Mouse (Mus musculus): ENCODE measurements around the gene Pamr1.

The Pamr1 gene

DNA sequence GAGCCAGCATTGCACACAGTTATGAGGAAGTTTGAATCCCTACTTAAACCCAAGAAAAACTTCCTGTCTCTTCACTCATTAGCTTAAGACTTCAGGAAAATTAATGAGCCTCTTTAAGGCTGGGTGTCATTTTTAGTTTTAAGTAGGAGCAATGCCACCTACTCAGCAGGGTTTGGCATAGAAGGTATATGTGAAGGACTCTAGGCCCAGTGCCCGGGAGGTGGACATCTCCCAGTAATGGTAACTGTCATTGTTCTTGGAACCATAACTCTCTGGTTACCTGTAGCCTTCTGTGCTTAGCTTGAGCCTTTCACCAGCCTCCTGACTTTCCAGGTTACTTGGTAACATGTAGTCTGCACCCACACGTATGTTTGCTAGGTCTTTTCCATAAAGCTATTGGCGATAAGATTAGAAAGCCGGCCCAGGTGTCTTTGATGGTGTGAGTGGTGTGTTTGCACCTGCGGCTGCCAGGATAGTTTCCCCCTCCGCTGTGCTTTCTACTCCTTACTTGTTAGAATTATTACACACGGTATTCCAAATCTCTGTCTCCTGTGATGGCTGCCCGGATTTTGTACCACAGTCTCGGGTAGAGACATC, 127.0 kb downstream of the Pamr1 start:
- TF ChIP-seq CTCF (conservative IDR thresholded peaks at IDR 0.05; ENCODE audit: low read length) (no peak), POU5F1 (IDR thresholded peaks at IDR 0.05; ENCODE audit: borderline replicate concordance, low read length) (no peak), NANOG (IDR thresholded peaks at IDR 0.05; ENCODE audit: borderline replicate concordance, low read length) (no peak)
- Histone ChIP-seq H3K9me3 (ENCODE audit: low read length) (no peaks in the 10 kb centered on the region), H3K36me3 (ENCODE audit: insufficient read depth, low read length) (no peaks in the 10 kb centered on the region), H3K4me1 (replicated peaks; ENCODE audit: low read depth, low read length) (no peaks in the 10 kb centered on the region), H3K27me3 (ENCODE audit: insufficient read depth, low read length) (no peaks in the 10 kb centered on the region), H3K4me3 (replicated peaks; ENCODE audit: low read length) (no peak overlapping the region)

DNA sequence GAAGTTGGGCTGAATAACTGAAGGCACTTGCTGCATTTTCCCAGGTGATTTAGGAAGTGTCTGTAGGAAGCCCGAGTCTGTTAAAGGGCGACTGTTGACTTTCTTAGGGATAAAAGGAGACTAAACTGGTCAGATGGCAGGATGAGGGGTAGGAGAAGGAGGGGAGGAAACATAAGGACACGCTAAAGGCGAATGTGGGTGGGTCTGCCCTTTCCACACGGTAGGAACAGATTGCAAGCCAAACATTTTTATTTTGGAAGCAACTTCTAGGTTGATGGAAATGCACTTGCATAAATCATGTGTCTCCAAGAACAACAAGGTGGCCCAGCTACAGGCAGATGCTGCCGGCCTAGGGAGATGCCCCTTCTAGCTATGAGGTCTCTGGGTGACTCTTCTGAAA, 127.6 kb downstream of the Pamr1 start:
- Histone ChIP-seq H3K27me3 (ENCODE audit: insufficient read depth, low read length) (no peaks in the 10 kb centered on the region), H3K9me3 (ENCODE audit: low read length) (no peaks in the 10 kb centered on the region), H3K4me1 (replicated peaks; ENCODE audit: low read depth, low read length) (no peaks in the 10 kb centered on the region), H3K36me3 (ENCODE audit: insufficient read depth, low read length) (no peaks in the 10 kb centered on the region), H3K4me3 (replicated peaks; ENCODE audit: low read length) (no peak overlapping the region)
- TF ChIP-seq POU5F1 (IDR thresholded peaks at IDR 0.05; ENCODE audit: borderline replicate concordance, low read length): no peak
- no peak for TF ChIP-seq NANOG (IDR thresholded peaks at IDR 0.05; ENCODE audit: borderline replicate concordance, low read length)
- no peak for TF ChIP-seq CTCF (conservative IDR thresholded peaks at IDR 0.05; ENCODE audit: low read length)

DNA sequence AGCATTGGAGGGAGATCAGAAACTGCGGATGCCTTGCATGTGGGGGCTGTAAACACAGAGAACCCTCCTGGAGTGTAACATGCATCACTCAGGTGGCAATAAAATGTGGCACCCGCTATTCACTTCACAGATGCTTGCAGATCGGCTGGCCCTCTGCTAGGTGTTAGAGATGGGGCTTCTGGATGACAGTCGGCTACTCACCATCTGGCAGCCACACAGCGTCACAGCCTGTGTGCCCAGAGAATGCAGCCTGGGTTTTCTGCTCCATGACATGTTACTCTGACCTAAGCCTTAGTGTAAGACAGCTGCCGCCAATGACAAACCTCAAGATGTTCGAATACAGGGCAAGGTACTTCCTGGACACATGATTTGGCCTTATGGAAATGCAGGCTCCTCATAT, 131.5 kb downstream of the Pamr1 start:
- H3K36me3 ChIP-seq (ENCODE audit: insufficient read depth, low read length): no peaks in the 10 kb centered on the region
- no peaks in the 10 kb centered on the region for H3K9me3 ChIP-seq (ENCODE audit: low read length)
- TF ChIP-seq POU5F1 (IDR thresholded peaks at IDR 0.05; ENCODE audit: borderline replicate concordance, low read length) (no peak), CTCF (conservative IDR thresholded peaks at IDR 0.05; ENCODE audit: low read length) (no peak), NANOG (IDR thresholded peaks at IDR 0.05; ENCODE audit: borderline replicate concordance, low read length) (no peak)
- no peak overlapping the region for H3K4me3 ChIP-seq (replicated peaks; ENCODE audit: low read length)
- H3K4me1 ChIP-seq (replicated peaks; ENCODE audit: low read depth, low read length): no peaks in the 10 kb centered on the region
- no peaks in the 10 kb centered on the region for H3K27me3 ChIP-seq (ENCODE audit: insufficient read depth, low read length)

DNA sequence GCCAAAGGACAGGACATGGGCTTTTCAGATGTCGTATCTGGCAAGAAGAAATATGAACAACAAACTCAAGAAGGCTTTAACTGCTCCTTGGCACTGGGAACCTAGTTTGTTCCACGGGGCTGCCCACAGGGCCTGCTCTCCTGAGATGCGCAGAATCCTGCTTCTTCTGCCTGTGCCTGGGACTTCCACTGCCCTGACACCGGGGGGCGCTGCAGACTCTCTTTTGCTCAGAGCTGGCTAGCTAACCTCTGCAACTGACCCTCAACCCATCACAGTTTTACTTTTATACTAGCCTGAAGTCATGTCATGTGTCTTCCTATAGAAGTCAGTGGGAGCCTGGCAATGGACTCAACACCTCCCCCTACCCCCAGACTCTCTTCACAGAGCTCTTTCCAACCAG, 132.4 kb downstream of the Pamr1 start:
- H3K27me3 ChIP-seq (ENCODE audit: insufficient read depth, low read length): no peaks in the 10 kb centered on the region
- H3K36me3 ChIP-seq (ENCODE audit: insufficient read depth, low read length): no peaks in the 10 kb centered on the region
- no peaks in the 10 kb centered on the region for H3K4me1 ChIP-seq (replicated peaks; ENCODE audit: low read depth, low read length)
- no peaks in the 10 kb centered on the region for H3K9me3 ChIP-seq (ENCODE audit: low read length)
- no peak overlapping the region for H3K4me3 ChIP-seq (replicated peaks; ENCODE audit: low read length)
- TF ChIP-seq NANOG (IDR thresholded peaks at IDR 0.05; ENCODE audit: borderline replicate concordance, low read length): no peak
- TF ChIP-seq POU5F1 (IDR thresholded peaks at IDR 0.05; ENCODE audit: borderline replicate concordance, low read length): no peak
- TF ChIP-seq CTCF (conservative IDR thresholded peaks at IDR 0.05; ENCODE audit: low read length): peak; percentile 20; the same call in 1 of the 2 replicates

DNA sequence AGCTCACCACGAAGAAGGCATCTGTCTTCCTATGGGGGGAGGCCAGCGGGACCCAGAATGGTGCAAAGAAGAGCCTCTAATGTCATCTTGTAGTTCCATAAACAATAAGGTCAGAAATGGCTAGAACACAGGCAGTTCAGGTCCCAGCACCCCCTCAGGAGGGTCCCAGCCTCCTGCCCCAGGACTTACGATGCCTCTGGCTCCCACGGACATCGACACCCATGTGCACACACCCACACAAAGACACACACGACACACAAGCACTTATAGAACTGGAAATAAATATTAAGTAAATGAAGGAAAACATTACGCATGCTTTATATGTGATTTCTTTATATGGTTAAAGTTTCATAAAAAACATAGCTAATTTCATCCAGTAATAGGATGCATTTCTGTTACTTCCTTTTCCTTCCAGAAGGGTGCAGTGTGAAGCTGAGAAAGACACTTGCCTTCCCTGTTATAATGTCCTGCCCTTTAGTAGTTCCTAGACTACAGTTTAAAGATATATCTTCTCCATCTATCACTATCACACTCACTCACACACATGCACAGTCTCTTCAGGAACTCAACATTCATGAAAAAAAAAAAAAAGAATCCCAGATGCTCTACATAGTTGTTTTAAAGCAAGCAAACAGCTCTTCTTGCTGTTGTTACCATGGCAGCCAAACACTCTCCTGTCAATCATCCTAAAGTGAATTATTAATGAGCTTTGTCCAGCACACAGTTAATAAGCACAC, 135.7 kb downstream of the Pamr1 start:
- TF ChIP-seq CTCF (conservative IDR thresholded peaks at IDR 0.05; ENCODE audit: low read length) (no peak), POU5F1 (IDR thresholded peaks at IDR 0.05; ENCODE audit: borderline replicate concordance, low read length) (no peak)
- Histone ChIP-seq H3K9me3 (ENCODE audit: low read length) (no peaks in the 10 kb centered on the region), H3K4me1 (replicated peaks; ENCODE audit: low read depth, low read length) (no peaks in the 10 kb centered on the region), H3K4me3 (replicated peaks; ENCODE audit: low read length) (no peak overlapping the region), H3K27me3 (ENCODE audit: insufficient read depth, low read length) (0 out of 2 replicates have a peak, but pooled peaks cover 3% of the 10 kb centered on the region), H3K36me3 (ENCODE audit: insufficient read depth, low read length) (no peaks in the 10 kb centered on the region)

DNA sequence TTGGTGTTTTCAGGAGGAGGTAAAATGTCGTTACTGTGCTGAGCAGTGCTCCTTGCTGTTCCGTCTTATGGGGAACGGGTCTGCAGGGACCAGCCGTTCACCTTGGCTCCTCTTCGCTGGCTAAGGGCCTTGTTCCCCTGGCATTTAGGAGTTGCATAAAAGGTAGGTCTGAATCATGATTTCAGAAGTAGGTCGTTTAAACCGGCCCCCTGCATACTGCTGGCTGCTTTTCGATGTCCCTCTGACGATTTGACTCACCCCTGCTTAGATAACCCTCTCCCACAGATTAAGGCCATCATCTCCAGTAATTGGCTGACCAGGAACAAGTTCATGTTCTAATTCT, 136.3 kb downstream of the Pamr1 start:
- Histone ChIP-seq H3K9me3 (ENCODE audit: low read length) (no peaks in the 10 kb centered on the region), H3K4me1 (replicated peaks; ENCODE audit: low read depth, low read length) (no peaks in the 10 kb centered on the region), H3K27me3 (ENCODE audit: insufficient read depth, low read length) (0 out of 2 replicates have a peak, but pooled peaks cover 3% of the 10 kb centered on the region), H3K4me3 (replicated peaks; ENCODE audit: low read length) (no peak overlapping the region), H3K36me3 (ENCODE audit: insufficient read depth, low read length) (no peaks in the 10 kb centered on the region)
- TF ChIP-seq POU5F1 (IDR thresholded peaks at IDR 0.05; ENCODE audit: borderline replicate concordance, low read length) (no peak), CTCF (conservative IDR thresholded peaks at IDR 0.05; ENCODE audit: low read length) (no peak), NANOG (IDR thresholded peaks at IDR 0.05; ENCODE audit: borderline replicate concordance, low read length) (no peak)
